21 mouse cellular contexts compared by ENCODE assay signal in the genomic region with DNA sequence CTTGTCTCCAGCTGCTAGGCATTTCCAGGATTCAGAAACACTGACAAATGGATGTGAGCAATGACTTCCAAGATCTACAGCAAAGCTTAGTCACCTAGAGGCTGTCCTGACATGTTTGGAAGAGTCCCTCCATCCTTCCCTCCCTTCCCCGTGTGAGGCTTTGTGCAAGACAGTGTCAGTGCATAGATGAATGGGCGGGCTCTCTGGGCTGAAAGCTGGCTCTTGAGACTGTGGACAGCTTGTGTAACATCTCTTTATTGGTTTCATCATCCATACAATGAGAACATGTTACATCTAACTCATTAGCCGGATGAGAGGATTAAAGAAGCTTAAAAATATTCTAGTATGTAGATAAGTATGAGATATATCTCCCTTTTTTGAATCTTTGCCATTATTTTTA. TPM values are rescaled to one million over a fixed set of nuclear protein-coding genes. Genes with fewer than 3 reads are reported as not detected.
DNase-seq lines count a peak whose midpoint lies in the region; ATAC-seq and TF ChIP-seq lines count a peak whose summit lies in the region.
"Had no signal": no experiment of that assay in that cellular context is flagged by ENCODE, and none has a peak within 500 bp of the region (broad histone marks: within the 10 kb centered on the region; RNA-seq: fewer than 3 reads in every experiment).

No protein-coding gene starts in this region.

- no peak overlapping the region for H3K4me3 ChIP-seq in cerebellum, adult 2 months (replicated peaks; ENCODE audit: insufficient read depth, low read depth, low read length)
- H3K4me3 ChIP-seq in lung, postnatal 0 days (ENCODE audit: low read depth, low read length) = no peak overlapping the region
- H3K4me3 ChIP-seq in kidney, embryonic 16.5 days (ENCODE audit: low read length) = no peak overlapping the region
- H3K4me3 ChIP-seq in midbrain, embryonic 11.5 days (ENCODE audit: low read depth, low read length) = no peak overlapping the region
- H3K4me3 ChIP-seq: forebrain, embryonic 12.5 days; hindbrain, embryonic 12.5 days; kidney, embryonic 15.5 days; limb, embryonic 12.5 days; liver, embryonic 15.5 days had no signal

- no peaks in the 10 kb centered on the region for H3K36me3 ChIP-seq in lung, postnatal 0 days (ENCODE audit: insufficient read depth, low read length)
- no peaks in the 10 kb centered on the region for H3K36me3 ChIP-seq in kidney, embryonic 16.5 days (ENCODE audit: insufficient read depth, low read length)
- H3K36me3 ChIP-seq in midbrain, embryonic 11.5 days (ENCODE audit: control insufficient read depth, insufficient read depth, low read length) = no peaks in the 10 kb centered on the region
- H3K36me3 ChIP-seq: forebrain, embryonic 12.5 days; hindbrain, embryonic 12.5 days; kidney, embryonic 15.5 days; limb, embryonic 12.5 days; liver, embryonic 15.5 days had no signal

- H3K27ac ChIP-seq in cerebellum, adult 2 months (ENCODE audit: insufficient read depth, low read length) = peak overlapping the region; percentile 64; the same call in 1 of the 2 replicates
- H3K27ac ChIP-seq in lung, postnatal 0 days (ENCODE audit: low read length) = no peak overlapping the region
- H3K27ac ChIP-seq in kidney, embryonic 16.5 days (ENCODE audit: low read length) = no peak overlapping the region
- H3K27ac ChIP-seq in midbrain, embryonic 11.5 days (ENCODE audit: low read depth, low read length) = no peak overlapping the region
- H3K27ac ChIP-seq: forebrain, embryonic 12.5 days; hindbrain, embryonic 12.5 days; kidney, embryonic 15.5 days; limb, embryonic 12.5 days; liver, embryonic 15.5 days had no signal

- no peaks in the 10 kb centered on the region for H3K27me3 ChIP-seq in cerebellum, adult 2 months (ENCODE audit: control insufficient read depth, insufficient read depth, low read length)
- no peaks in the 10 kb centered on the region for H3K27me3 ChIP-seq in lung, postnatal 0 days (replicated peaks; ENCODE audit: insufficient read depth, low read length)
- H3K27me3 ChIP-seq in kidney, embryonic 16.5 days (ENCODE audit: insufficient read depth, low read length) = no peaks in the 10 kb centered on the region
- no peaks in the 10 kb centered on the region for H3K27me3 ChIP-seq in midbrain, embryonic 11.5 days (ENCODE audit: control insufficient read depth, insufficient read depth, low read length)
- H3K27me3 ChIP-seq: forebrain, embryonic 12.5 days; hindbrain, embryonic 12.5 days; kidney, embryonic 15.5 days; limb, embryonic 12.5 days; liver, embryonic 15.5 days had no signal

- no peak for TF ChIP-seq CTCF in cerebellum, adult 2 months (IDR thresholded peaks at IDR 0.05; ENCODE audit: borderline replicate concordance, insufficient read depth, low read depth, low read length)
- no peak for TF ChIP-seq CTCF in lung, postnatal 0 days (IDR thresholded peaks at IDR 0.05)

- no peak for TF ChIP-seq POLR2A in cerebellum, adult 2 months (IDR thresholded peaks at IDR 0.05; ENCODE audit: borderline replicate concordance, insufficient read depth, low read length)

- DNase-seq in cerebellum, adult 2 months = no peak
- DNase-seq in cerebellum, adult 11 months = no peak
- peak; percentile 22 for DNase-seq in lung, postnatal 0 days (ENCODE audit: low spot score)
- no peak for DNase-seq in lung, postnatal 10 days
- DNase-seq in brain, adult 2 months (ENCODE audit: low read depth, low spot score) = peak; percentile 75
- DNase-seq in midbrain, embryonic 11.5 days (ENCODE audit: low spot score, missing footprints) = no peak
- DNase-seq: gastrocnemius, postnatal 36 days; right cerebral cortex, postnatal 14 days; thymus, adult 18-20 months had no signal

- WGBS in cerebellum, adult 2 months = 65% methylated on average over 3 of the region's 3 CpGs
- WGBS in lung, postnatal 0 days = 46% methylated on average over 3 of the region's 3 CpGs
- 77% methylated on average over 3 of the region's 3 CpGs for WGBS in kidney, embryonic 16.5 days
- 77% methylated on average over 3 of the region's 3 CpGs for WGBS in midbrain, embryonic 11.5 days

- H3K4me2 ChIP-seq in lung, postnatal 0 days (replicated peaks; ENCODE audit: low read depth, low read length) = no peak overlapping the region
- no peak overlapping the region for H3K4me2 ChIP-seq in kidney, embryonic 16.5 days (replicated peaks; ENCODE audit: low read depth, low read length)
- H3K4me2 ChIP-seq in midbrain, embryonic 11.5 days = no peak overlapping the region
- H3K4me2 ChIP-seq: forebrain, embryonic 12.5 days; hindbrain, embryonic 12.5 days; kidney, embryonic 15.5 days; limb, embryonic 12.5 days; liver, embryonic 15.5 days had no signal

- no peaks in the 10 kb centered on the region for H3K4me1 ChIP-seq in cerebellum, adult 2 months (ENCODE audit: control insufficient read depth, insufficient read depth, low read length)
- no peaks in the 10 kb centered on the region for H3K4me1 ChIP-seq in lung, postnatal 0 days (ENCODE audit: insufficient read depth, low read depth, low read length)
- H3K4me1 ChIP-seq in kidney, embryonic 16.5 days (ENCODE audit: insufficient read depth, low read length) = no peaks in the 10 kb centered on the region
- no peaks in the 10 kb centered on the region for H3K4me1 ChIP-seq in midbrain, embryonic 11.5 days (ENCODE audit: control insufficient read depth, insufficient read depth, low read length)
- H3K4me1 ChIP-seq: forebrain, embryonic 12.5 days; hindbrain, embryonic 12.5 days; kidney, embryonic 15.5 days; limb, embryonic 12.5 days had no signal

- no peaks in the 10 kb centered on the region for H3K9me3 ChIP-seq in lung, postnatal 0 days (ENCODE audit: low read length)
- H3K9me3 ChIP-seq in kidney, embryonic 16.5 days (ENCODE audit: low read length) = no peaks in the 10 kb centered on the region
- no peaks in the 10 kb centered on the region for H3K9me3 ChIP-seq in midbrain, embryonic 11.5 days (ENCODE audit: control insufficient read depth, low read length)
- H3K9me3 ChIP-seq: forebrain, embryonic 12.5 days; hindbrain, embryonic 12.5 days; kidney, embryonic 15.5 days; limb, embryonic 12.5 days; liver, embryonic 15.5 days had no signal

- no peak overlapping the region for H3K9ac ChIP-seq in lung, postnatal 0 days (replicated peaks; ENCODE audit: low read depth)
- H3K9ac ChIP-seq in kidney, embryonic 16.5 days (replicated peaks; ENCODE audit: low read length) = no peak overlapping the region
- H3K9ac ChIP-seq in midbrain, embryonic 11.5 days (ENCODE audit: low read length) = no peak overlapping the region
- H3K9ac ChIP-seq: forebrain, embryonic 12.5 days; hindbrain, embryonic 12.5 days; kidney, embryonic 15.5 days; limb, embryonic 12.5 days; liver, embryonic 15.5 days had no signal

- no peak for TF ChIP-seq EP300 in lung, postnatal 0 days (IDR thresholded peaks at IDR 0.05)

- ATAC-seq in lung, postnatal 0 days = peak; percentile 28; the same call in 1 of the 2 replicates
- peak; percentile 67 for ATAC-seq in megakaryocyte, adult 5-6 weeks (ENCODE audit: poor library complexity, severe bottlenecking)
- no peak for ATAC-seq in kidney, embryonic 16.5 days (ENCODE audit: low FRiP score, low TSS enrichment)
- no peak for ATAC-seq in midbrain, embryonic 11.5 days (ENCODE audit: low FRiP score)

RNA-seq across cellular contexts. Expression of a gene that starts 18.2 kb away (rescaled TPM):
- polyA plus RNA-seq in cerebellum, adult 2 months (2012; rRNA removed) = 24.4 and 31.1 TPM in 2 replicates
- 32.0 and 33.2 TPM in 2 replicates for polyA plus RNA-seq in lung, postnatal 0 days (2015; fragmentation: Nextera tagmentation; extraction: Ambion mirVana)
- total RNA-seq in megakaryocyte, adult 5-6 weeks (2015) = 147 and 163 TPM in 2 replicates
- total RNA-seq in megakaryocyte, adult 5-6 weeks (2017) = 189 and 208 TPM in 2 replicates
- polyA plus RNA-seq in kidney, embryonic 16.5 days (2015; fragmentation: Nextera tagmentation; extraction: Ambion mirVana) = 10.3 and 12.1 TPM in 2 replicates
- polyA plus RNA-seq in midbrain, embryonic 11.5 days (2014; fragmentation: Nextera tagmentation; extraction: Ambion mirVana) = 2.0 and 2.9 TPM in 2 replicates

RNA-seq across cellular contexts. Expression of a gene that starts 30.1 kb away (rescaled TPM):
- polyA plus RNA-seq in cerebellum, adult 2 months (2012; rRNA removed) = 0.88 TPM in 1 of 2 replicates, not detected in the other
- not detected in 2 replicates for polyA plus RNA-seq in lung, postnatal 0 days (2015; fragmentation: Nextera tagmentation; extraction: Ambion mirVana)
- not detected in 2 replicates for total RNA-seq in megakaryocyte, adult 5-6 weeks (2015)
- total RNA-seq in megakaryocyte, adult 5-6 weeks (2017) = not detected in 2 replicates
- polyA plus RNA-seq in kidney, embryonic 16.5 days (2015; fragmentation: Nextera tagmentation; extraction: Ambion mirVana) = not detected in 2 replicates
- polyA plus RNA-seq in midbrain, embryonic 11.5 days (2014; fragmentation: Nextera tagmentation; extraction: Ambion mirVana) = not detected in 2 replicates
- total RNA-seq: adrenal gland, postnatal 36 days; gastrocnemius, postnatal 36 days; left cerebral cortex, adult 8-10 months had no signal
- polyA plus RNA-seq: forebrain, embryonic 12.5 days; heart, embryonic 14.5 days; hindbrain, embryonic 12.5 days; inflammation-experienced regulatory T-cells, adult 6 months; kidney, embryonic 15.5 days; limb, embryonic 12.5 days; liver, embryonic 15.5 days; neural tube, embryonic 11.5 days had no signal

RNA-seq across cellular contexts. Expression of a gene that starts 30.9 kb away (rescaled TPM):
- polyA plus RNA-seq in cerebellum, adult 2 months (2012; rRNA removed) = 57.2 and 63.7 TPM in 2 replicates
- 16.3 and 18.9 TPM in 2 replicates for polyA plus RNA-seq in lung, postnatal 0 days (2015; fragmentation: Nextera tagmentation; extraction: Ambion mirVana)
- 8.8 and 11.8 TPM in 2 replicates for total RNA-seq in megakaryocyte, adult 5-6 weeks (2015)
- total RNA-seq in megakaryocyte, adult 5-6 weeks (2017) = 22.6 and 27.5 TPM in 2 replicates
- polyA plus RNA-seq in kidney, embryonic 16.5 days (2015; fragmentation: Nextera tagmentation; extraction: Ambion mirVana) = 19.7 and 21.1 TPM in 2 replicates
- 14.3 and 17.2 TPM in 2 replicates for polyA plus RNA-seq in midbrain, embryonic 11.5 days (2014; fragmentation: Nextera tagmentation; extraction: Ambion mirVana)

RNA-seq across cellular contexts. Expression of a gene that starts 49.0 kb away (rescaled TPM):
- polyA plus RNA-seq in cerebellum, adult 2 months (2012; rRNA removed) = 0.19 and 0.21 TPM in 2 replicates
- polyA plus RNA-seq in lung, postnatal 0 days (2015; fragmentation: Nextera tagmentation; extraction: Ambion mirVana) = 0.02 TPM in 1 of 2 replicates, not detected in the other
- total RNA-seq in megakaryocyte, adult 5-6 weeks (2015) = not detected in 2 replicates
- not detected in 2 replicates for total RNA-seq in megakaryocyte, adult 5-6 weeks (2017)
- polyA plus RNA-seq in kidney, embryonic 16.5 days (2015; fragmentation: Nextera tagmentation; extraction: Ambion mirVana) = 0.21 and 0.34 TPM in 2 replicates
- polyA plus RNA-seq in midbrain, embryonic 11.5 days (2014; fragmentation: Nextera tagmentation; extraction: Ambion mirVana) = 0.07 TPM in 1 of 2 replicates, not detected in the other
- total RNA-seq: adrenal gland, postnatal 36 days had no signal
- polyA plus RNA-seq: inflammation-experienced regulatory T-cells, adult 6 months had no signal

Comparison
In these comparisons a context has a peak if more than half of its experiments do, and no peak if none do; other contexts are left out.
1. DNase-seq: peak in lung, postnatal 0 days (single experiment) and brain, adult 2 months (single experiment); none in cerebellum, adult 2 months (0 of 2), cerebellum, adult 11 months (single experiment), lung, postnatal 10 days (single experiment) and midbrain, embryonic 11.5 days (single experiment).
2. ATAC-seq: peak in lung, postnatal 0 days (single experiment) and megakaryocyte, adult 5-6 weeks (single experiment); none in kidney, embryonic 16.5 days (single experiment) and midbrain, embryonic 11.5 days (single experiment).